Mouse (Mus musculus) megakaryocyte, embryonic 14.5 days (primary cell): ENCODE measurements around the gene Trim56.

ENCODE experiments used
- FLI1 ChIP-seq: IDR thresholded peaks from 2 replicates; pipeline ENCODE4 v1.6.1; 2012; ENCODE audit warnings: low read length, inconsistent platforms, mixed read lengths
- GATA1 ChIP-seq: IDR thresholded peaks from 3 replicates; pipeline ENCODE4 v1.6.1; 2012; ENCODE audit warnings: mixed read lengths, low read length, inconsistent platforms, borderline replicate concordance

GRCm38 (mm10) chr5:137102078-137102477 is 13.9 kb downstream of the Trim56 start:
- TF ChIP-seq GATA1 (no peak), FLI1 (no peak)
